Mouse (Mus musculus): ENCODE measurements around the gene BC035044.
"Not testable (repeated sequence)": the region's sequence is repeated elsewhere in the genome, so short reads cannot be mapped to it uniquely, and the experiment has no call there.

Gene BC035044

DNA sequence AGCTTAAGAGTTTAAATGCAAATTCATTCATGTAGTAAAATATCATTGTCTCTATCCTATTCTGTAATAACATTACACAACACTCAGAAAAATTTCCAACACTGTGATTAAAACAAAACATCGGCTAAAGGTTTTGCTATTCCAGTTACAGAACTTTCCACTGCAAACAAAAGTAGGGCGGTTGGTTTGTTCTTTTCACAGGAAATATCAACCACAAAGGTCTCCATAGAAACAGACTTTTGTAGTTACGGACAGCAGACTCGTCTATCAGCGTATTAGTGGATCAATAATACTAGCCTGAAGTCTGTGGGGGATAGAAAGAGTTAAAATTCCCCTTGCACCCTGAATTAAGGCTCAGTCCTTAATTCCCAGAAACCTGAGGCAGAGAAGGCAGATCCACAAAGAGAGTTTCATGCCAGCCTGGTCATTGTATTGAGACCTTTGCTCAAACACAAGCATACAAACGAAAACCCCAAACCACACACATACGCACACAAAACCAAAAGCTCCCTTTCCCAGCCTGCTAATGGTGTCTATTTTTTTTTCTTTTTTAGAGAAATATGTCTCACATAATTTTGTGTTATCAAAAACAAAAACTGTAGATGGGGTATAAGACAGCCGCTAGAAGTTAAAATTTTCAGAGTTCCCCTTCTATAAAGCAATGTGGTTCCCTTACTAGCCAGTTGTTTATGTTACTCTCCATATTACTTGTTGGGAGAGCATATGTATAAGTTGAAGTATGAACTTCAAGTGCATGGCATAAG lies 54.6 kb downstream of the BC035044 start:
- DNase-seq (ENCODE audit: low read depth in 1 of 2, low spot score in 2 of 2), result no peak

DNA sequence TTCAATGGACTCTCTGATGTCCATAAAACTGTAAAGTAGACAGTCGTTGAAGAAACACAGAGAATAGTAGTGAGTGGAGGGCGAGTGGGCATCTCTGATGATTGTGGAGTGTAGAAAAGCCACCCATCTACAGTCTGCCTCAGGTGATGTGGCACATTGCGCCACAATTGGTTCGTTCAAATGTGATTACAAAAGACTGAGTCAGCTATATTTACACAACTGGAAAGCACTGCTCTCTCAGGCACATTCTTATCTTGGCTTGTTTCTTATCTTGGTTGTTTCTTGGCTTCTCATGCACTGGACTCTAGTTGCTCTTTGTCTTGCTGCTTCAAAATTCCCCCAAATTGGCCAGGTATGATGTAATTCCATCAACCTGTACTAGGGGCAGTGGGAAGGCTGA lies 55.4 kb downstream of the BC035044 start:
- no peak for DNase-seq (ENCODE audit: low read depth in 1 of 2, low spot score in 2 of 2)

DNA sequence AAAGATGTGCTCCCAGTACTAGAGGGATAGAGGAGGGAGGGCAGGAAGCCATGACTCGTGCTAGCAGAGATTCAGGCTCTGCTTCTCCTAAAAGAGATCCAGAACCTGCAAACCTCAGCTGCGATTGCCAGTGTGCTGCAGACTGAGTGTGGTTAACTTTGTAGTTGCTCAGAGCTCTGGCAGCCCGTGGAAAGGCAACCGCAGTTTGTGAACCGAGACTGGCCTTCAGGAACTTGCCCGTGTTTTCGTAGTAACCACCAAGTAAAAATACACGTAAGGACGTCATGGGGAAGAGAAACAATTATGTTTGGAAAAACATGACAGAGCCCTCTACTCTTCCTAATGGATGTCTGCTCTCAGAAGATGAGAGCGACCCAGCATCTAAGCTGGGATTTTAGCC lies 57.9 kb downstream of the BC035044 start:
- DNase-seq (ENCODE audit: low read depth in 1 of 2, low spot score in 2 of 2), result no peak

DNA sequence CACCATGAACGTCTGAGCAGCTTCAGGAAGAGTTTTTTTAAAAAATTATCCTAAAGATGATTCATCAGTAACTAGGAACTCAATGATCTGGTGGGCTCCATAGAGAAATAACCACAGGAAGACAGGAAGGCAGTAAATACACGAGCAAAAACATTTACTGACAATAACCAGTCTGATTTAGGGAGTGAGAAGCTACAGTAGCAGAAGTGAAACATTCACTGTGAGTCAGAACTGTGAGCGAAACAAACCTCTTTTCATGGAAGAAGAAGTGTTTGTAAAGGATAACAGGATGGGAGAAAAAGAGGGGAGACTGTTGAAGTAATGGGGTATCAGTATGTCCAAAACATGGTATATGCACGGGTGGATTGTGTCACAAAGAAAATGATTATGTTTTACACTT lies 61.1 kb downstream of the BC035044 start:
- DNase-seq (ENCODE audit: low read depth in 1 of 2, low spot score in 2 of 2), result no peak

DNA sequence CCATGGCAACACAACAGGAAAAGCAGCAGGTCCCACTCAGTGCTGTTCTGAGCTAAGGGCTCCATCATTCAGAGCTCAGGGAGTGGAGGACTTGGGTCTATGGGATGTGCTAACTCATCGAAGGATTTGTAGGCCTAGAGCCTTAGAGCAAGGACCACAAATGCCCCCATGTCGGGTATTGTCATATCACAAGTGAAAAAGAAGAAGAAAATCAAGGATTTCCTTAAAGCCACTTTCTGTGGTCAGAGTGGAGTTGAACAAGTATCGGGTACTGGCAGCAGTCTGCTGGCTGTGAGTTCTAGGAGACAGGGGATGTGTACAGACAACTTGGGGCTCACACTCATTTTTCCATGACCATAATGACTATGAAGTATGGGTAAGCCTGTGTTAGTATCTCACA lies 64.1 kb downstream of the BC035044 start:
- no peak for DNase-seq (ENCODE audit: low read depth in 1 of 2, low spot score in 2 of 2)

DNA sequence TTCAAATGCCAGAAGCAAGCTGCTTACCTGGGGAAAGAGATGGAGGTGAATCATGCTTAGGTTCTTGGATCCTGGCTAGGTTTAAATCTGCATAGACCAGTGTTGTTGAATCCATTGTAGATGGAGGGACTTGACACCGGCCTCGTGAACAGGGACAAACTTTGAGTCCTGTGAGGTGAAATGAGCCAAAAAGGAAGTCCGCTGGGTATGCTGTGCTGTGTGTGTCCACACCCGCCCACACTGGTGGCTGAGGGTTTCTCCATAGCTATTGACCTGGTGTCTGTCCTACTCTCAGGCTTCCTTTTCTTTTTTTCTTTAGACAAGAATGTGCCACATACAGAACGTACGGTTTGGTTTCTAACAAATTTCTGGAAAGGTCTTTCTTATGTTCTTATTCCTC lies 64.8 kb downstream of the BC035044 start, which contains the start of the genes Gm44511 and Klrb1b:
Gm44511 (minus strand) TSS at position 184 of the 400 bp plus-strand sequence.
Klrb1b (minus strand) TSS at position 200 of the 400 bp plus-strand sequence.
- no peak for DNase-seq (ENCODE audit: low read depth in 1 of 2, low spot score in 2 of 2)

DNA sequence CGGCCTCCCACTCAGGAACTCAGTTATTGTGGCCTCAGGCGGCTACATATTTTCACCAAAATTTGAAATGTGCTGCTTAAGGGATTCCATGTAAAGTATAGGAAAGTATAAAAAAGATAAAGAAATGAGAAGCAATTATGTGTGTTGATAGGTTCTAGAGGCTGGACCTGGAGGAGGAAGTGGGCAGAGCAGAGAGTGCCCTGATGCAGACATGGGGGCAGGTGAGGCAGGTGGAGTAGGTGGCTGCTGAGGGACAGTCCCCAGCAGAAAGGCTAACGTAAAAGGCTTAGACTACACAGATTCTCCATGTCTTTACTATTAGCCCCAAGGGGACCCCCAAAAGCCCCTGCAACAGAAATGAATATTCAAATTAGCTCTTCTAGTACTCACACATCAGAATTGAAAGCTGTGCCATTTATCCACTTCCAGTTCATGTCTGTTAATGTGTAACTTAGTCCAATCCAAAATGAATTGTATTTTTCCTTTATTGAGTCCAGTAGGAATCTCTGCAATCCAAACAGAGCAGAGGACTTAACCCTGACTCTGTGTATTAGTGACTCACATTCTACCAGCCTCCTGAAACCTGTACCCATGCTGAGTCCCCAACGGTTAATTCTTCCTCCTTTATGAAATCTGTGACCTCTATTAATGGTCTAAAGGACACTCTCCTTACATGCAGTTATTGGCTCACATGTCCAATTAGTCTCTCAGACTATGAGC lies 72.7 kb downstream of the BC035044 start:
- no peak for DNase-seq (ENCODE audit: low read depth in 1 of 2, low spot score in 2 of 2)

DNA sequence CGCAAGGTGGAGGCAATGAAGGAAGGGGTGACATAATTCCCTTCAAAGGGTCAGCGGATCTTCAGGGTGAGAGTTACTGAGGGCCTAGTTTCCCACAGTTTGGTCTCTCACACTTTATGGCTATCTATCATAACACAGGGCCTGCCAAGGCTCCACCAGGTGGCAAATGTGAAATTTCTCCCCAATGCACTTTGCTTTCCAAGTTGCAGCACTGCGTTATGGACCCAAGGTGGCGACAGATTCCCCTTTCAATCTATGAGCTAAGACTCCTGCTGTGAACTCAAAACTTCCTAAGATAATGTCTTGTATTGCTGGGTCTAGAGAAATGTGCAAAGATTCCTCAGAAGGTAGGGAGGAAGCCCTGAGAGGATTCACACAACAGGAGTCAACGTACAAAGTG lies 82.4 kb downstream of the BC035044 start:
- DNase-seq (ENCODE audit: low read depth in 1 of 2, low spot score in 2 of 2), result no peak

DNA sequence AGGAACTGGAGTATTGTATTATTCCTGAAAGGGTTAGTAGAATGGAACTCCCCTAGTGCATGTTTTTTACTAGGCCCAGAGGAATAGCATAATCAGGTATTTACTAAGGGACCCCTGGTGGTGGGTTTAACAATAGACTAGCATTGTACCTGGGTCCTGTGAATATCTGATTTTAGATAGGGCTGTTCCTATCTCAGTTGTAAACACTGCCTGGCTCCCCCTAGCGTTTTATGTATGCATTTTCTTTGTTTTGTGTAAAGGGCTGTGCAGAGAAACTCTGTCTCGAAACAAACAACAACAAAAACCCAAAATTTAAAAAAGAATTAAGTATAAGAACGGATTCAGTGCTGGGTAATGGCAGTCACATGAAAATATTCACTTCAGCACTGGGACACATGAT lies 83.9 kb downstream of the BC035044 start:
- DNase-seq (ENCODE audit: low read depth in 1 of 2, low spot score in 2 of 2), result no peak

DNA sequence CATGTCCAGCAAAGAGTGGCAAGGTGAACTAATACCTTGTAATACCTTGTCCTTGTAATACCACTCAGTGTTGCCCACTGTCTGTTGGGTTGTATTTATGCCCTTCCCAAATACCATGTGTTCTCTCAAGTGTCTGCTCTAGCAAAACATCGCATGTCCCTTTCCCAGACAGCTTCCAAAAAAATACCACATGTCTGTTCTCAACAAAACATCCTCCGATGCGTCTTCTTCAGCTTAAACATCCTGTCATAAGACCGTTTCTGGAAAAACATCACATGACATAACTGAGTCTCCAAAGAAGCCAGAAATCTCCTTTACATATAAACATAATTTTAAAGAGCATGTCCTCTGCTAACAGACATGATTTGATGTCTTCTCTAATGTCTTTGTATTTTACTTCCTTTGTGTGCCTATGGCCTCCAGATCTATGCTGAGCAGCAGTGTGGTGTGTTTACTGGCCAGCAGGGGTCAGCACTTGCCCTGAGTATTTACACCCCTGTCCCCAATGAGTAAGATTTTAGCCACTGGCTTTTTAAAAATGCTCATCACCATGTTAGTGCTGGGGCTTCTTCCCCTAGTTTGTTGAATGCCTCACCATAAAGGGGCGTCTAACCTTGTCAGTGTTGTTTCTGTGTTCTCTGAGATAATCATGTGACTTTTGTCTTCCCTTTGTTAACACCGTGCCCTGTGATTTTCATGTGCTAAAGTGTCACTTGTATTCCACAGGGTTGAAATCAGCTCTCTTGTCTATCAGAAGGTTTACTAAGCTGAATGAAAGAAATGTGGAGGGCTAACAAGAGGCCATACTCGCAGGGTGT lies 85.9 kb downstream of the BC035044 start:
- peak in 1 of 2 experiments; percentile 58 for DNase-seq (ENCODE audit: low read depth in 1 of 2, low spot score in 2 of 2)

DNA sequence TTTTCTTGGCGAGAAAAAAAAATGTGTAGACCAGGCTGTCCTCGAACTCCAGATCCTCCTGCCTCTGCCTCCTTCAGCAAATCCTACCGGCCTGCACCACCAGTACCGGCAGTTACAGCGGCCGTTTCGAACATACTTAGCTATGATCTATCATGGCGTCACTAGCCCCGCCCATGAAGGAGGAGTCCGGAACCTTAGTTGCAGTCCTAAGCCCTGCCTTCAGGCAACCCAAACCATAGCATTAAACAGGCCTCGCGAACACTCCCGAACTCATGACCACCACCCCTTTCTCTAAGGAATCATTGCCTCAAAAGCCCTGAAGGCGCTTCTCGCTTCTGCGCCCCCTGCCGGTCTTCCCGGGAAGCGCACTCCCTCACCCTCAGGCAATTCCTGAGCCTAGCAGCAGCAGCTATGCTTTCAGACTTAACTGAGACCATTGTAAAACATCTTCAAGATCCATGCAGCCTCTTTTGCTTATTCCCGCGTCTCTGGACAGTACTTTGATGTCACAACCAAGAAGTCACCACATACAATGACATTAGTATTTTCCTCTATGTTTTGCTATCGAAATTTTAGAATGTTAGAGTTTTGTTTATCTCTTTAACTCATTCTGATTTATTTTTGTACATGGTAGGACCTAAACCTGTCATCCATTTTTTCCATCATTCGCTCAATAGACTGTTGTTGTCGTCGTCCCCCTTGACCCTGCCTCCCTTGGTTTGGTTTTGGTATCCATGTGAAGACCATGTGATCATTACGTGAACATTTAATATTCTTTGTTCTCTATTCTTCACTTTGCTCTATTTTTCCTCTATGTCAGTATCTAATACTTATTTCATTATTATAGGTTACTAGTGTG lies 87.7 kb downstream of the BC035044 start:
- peak; percentile 87 to 97 for DNase-seq (ENCODE audit: low read depth in 1 of 2, low spot score in 2 of 2)

DNA sequence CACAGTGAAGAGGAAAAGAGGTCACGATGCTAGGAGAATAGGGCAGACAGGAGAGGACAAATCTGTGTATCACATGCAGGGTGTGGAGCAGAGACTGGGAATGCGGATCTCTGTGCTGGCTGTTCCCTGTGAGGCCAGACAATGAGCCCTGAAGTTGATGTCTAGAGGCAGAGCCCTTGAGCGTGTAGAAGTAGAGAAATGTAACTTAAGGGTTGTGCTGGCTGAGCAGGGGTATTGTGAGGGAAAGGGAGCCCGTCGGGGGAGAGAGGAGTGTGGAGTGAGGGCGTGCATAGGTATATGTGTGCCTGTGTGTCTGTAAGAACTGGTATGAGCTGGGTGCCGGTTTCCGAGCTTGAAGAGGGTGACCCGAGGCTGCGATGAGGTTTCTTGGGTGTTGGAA lies 88.4 kb downstream of the BC035044 start:
- peak in 1 of 2 experiments; percentile 6 for DNase-seq (ENCODE audit: low read depth in 1 of 2, low spot score in 2 of 2)

DNA sequence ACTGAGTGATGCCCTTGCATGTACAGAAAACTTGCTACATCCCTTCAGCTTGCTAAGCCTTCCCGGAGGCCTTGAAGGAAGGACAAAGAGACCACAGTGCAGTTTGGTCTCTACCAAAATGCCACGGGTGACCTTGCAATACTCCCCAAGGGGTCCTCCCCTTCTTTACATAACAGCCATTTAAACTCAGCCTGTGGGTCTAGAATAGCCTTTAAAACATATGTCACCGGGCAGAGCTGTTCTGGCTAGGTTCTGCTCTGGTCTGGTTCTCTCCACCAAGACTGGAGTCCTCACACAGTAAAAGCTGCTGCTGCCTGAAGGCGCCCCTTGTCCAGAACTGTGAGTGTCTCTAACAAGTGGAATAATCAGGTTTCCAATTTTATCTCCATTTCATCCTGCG lies 90.2 kb downstream of the BC035044 start:
- DNase-seq (ENCODE audit: low read depth in 1 of 2, low spot score in 2 of 2), result not testable (repeated sequence)

DNA sequence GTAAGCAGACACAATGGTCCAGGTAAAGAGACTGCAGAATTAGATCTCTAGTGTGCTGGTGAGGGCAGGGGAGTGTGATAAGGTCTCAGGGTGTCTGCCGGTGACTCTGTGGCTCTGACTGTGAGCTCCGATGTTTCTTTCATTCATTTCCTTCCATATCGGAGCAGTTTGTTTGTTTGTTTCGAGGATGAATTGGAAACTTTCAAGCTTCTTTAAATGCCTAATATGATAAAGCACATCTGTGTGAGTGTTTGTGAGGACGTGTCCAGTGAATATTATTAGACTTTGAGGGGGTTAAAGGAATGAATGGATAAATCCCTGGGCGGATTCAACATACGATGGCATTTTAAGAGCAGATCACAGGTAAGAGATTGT lies 91.0 kb downstream of the BC035044 start:
- no peak for DNase-seq (ENCODE audit: low read depth in 1 of 2, low spot score in 2 of 2)

DNA sequence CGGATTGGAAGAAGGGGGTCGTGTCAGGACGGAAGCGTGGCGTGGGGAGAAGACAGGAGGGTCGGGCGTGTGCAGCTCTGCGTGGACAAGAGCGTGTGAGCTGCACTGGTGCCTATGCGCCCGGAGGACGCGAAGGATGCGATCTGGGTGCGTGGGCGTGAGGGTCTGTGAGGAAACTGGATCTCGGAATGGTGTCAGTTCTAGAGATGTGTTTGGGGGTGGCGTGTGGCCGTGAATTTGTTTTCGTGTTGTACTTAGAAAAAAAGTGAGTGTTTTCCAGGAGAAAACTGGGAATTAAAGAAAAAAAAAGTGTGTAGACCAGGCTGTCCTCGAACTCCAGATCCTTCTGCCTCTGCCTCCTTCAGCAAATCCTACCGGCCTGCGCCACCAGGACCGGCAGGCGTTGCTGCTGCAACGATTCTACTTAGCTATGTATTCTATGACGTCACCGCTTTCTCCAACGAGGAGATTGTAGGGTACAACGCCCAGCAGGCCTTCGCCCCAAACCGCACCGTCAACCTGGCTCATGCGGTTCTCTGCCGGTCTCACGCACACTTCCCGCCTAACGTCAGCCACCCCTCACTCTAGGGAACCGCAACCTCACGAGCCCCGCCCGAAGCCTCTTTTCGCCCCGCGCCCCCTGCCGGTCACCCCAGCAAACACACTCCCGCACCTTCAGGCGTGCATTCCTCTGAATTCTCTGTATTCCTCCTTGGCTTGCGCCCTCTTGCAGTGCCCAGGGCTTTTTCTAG lies 91.6 kb downstream of the BC035044 start:
- DNase-seq (ENCODE audit: low read depth in 1 of 2, low spot score in 2 of 2), result peak; percentile 63 to 82

Measured in monocyte, adult 2 months (primary cell).